Mouse (Mus musculus) erythroblast, embryonic 14.5 days (primary cell): ENCODE results near the gene Dsn1. TPM values are rescaled to one million over a fixed set of nuclear protein-coding genes. Genes with fewer than 3 reads are reported as not detected.

ENCODE experiments used
- H3K27me3 ChIP-seq: 2 replicates; pipeline ENCODE4 v1.6.1; 2012; ENCODE audit warnings: inconsistent platforms; ENCODE audit not compliant: control insufficient read depth
- H3K36me3 ChIP-seq: 2 replicates; pipeline ENCODE4 v1.6.1; 2012; ENCODE audit warnings: mild to moderate bottlenecking, inconsistent platforms; ENCODE audit not compliant: control insufficient read depth
- H3K4me1 ChIP-seq: 2 replicates; pipeline ENCODE4 v1.6.1; 2012; ENCODE audit warnings: inconsistent platforms; ENCODE audit not compliant: control insufficient read depth
- H3K4me3 ChIP-seq: replicated peaks from 2 replicates; pipeline ENCODE3; 2012; ENCODE audit warnings: moderate library complexity, mild to moderate bottlenecking, inconsistent platforms
- H3K9me3 ChIP-seq: 2 replicates; pipeline ENCODE4 v1.6.1; 2012; ENCODE audit warnings: low read length, inconsistent platforms, mixed read lengths; ENCODE audit not compliant: control insufficient read depth
- GATA1 ChIP-seq: IDR thresholded peaks from 2 replicates; pipeline ENCODE4 v1.6.1; 2012; ENCODE audit warnings: low read length, inconsistent platforms, mixed read lengths
- TAL1 ChIP-seq: IDR thresholded peaks from 3 replicates; pipeline ENCODE4 v1.6.1; 2012; ENCODE audit warnings: low read length, inconsistent platforms, mixed read lengths
- polyA plus RNA-seq: library from polyadenylated mRNA; stranded (reverse); fragments of >175 nt; gene quantifications from 2 replicates; pipeline ENCODE4 v1.2.3, GENCODE M21; 2012

Dsn1 gene
- polyA plus RNA-seq, 1 experiment, result 0.79 TPM

DNA sequence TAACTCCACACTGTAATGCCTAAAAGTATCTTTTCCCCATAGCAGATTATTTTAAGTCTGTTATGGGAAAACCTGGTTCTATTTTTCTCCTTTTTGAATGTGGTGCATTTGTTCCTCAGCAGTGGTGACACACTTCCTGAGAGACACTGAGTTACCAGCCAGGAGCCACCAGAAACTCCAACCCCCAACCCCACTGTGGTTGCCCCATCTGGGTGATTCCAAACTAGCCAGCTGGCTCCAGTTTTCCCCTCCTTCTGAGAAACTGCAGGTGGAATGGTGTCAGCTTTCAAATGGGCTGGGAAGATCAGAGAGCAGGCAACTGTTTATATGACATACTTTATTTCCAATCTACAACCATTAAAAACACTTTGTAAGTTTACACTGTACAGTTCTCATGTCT, 3.2 kb upstream of the Dsn1 start:
- Histone ChIP-seq H3K9me3 (no peaks in the 10 kb centered on the region), H3K4me3 (no peak overlapping the region), H3K27me3 (no peaks in the 10 kb centered on the region), H3K4me1 (peaks cover 53% of the 10 kb centered on the region), H3K36me3 (peaks cover 13% of the 10 kb centered on the region)
- no peak for TF ChIP-seq TAL1
- no peak for TF ChIP-seq GATA1

GRCm38 (mm10) chr2:157008509-157008908, 1.6 kb upstream of the Dsn1 start:
- H3K4me3 ChIP-seq, result no peak overlapping the region
- peaks cover 63% of the 10 kb centered on the region for H3K4me1 ChIP-seq
- H3K27me3 ChIP-seq, result no peaks in the 10 kb centered on the region
- peaks cover 25% of the 10 kb centered on the region for H3K36me3 ChIP-seq
- TF ChIP-seq GATA1 (no peak), TAL1 (no peak)
- no peaks in the 10 kb centered on the region for H3K9me3 ChIP-seq

- no peak for TF ChIP-seq TAL1
- TF ChIP-seq GATA1, result no peak
- Histone ChIP-seq H3K4me1 (peaks cover 60% of the 10 kb centered on the region), H3K27me3 (no peaks in the 10 kb centered on the region), H3K9me3 (no peaks in the 10 kb centered on the region), H3K36me3 (peaks cover 37% of the 10 kb centered on the region), H3K4me3 (peak overlapping the region; percentile 85)
Observed at GRCm38 (mm10) chr2:157007234-157007596, 261 bp upstream of the Dsn1 start.

GRCm38 (mm10) chr2:157002321-157002720, 4.6 kb downstream of the Dsn1 start:
- H3K36me3 ChIP-seq, result peaks cover 83% of the 10 kb centered on the region
- no peak for TF ChIP-seq TAL1
- no peak for TF ChIP-seq GATA1
- H3K4me3 ChIP-seq, result no peak overlapping the region
- H3K4me1 ChIP-seq, result peaks cover 35% of the 10 kb centered on the region
- H3K27me3 ChIP-seq, result no peaks in the 10 kb centered on the region
- H3K9me3 ChIP-seq, result no peaks in the 10 kb centered on the region

DNA sequence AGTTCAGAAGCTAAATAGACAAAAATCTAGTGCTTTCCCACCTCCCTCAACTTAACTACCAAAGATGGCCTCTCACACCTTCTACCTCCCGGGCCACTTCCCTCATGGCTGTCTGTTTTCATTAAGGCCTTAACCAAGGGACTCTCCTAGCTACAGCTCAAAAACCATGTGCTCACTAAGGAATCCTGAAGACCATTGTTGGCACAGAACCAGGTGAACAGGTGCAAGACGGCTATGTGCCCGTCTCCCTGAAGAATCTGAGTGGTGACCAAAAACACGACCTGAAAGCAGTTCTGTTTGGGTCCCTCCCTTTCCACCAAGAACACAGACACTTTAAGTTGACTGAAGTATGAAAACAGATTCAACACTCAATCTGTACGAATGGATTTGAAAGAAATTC, 8.7 kb downstream of the Dsn1 start:
- no peaks in the 10 kb centered on the region for H3K9me3 ChIP-seq
- H3K4me3 ChIP-seq, result no peak overlapping the region
- H3K36me3 ChIP-seq, result peaks cover 96% of the 10 kb centered on the region
- no peak for TF ChIP-seq TAL1
- TF ChIP-seq GATA1, result no peak
- H3K27me3 ChIP-seq, result no peaks in the 10 kb centered on the region
- H3K4me1 ChIP-seq, result peaks cover 3% of the 10 kb centered on the region

DNA sequence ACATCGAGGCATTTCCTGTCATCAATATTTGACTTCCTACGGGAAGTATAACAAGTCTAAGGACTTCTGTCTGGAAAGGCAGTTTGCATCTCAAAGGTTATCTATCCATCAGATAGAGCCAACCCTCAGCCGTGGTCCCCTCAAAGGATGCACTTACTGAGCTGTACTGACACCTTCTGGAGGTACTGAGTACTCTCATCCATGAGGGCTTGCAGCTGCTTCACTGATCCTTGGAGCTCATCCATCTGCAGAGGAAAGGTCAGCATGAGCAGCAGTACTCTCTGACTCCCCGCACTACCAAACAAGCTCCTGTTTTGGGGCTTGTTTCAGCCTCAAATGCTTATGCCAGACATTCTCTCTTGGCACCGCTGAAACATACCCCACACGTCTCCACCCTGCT, 10.4 kb downstream of the Dsn1 start:
- peaks cover 10% of the 10 kb centered on the region for H3K4me1 ChIP-seq
- TF ChIP-seq GATA1 (no peak), TAL1 (no peak)
- H3K27me3 ChIP-seq, result no peaks in the 10 kb centered on the region
- no peak overlapping the region for H3K4me3 ChIP-seq
- H3K9me3 ChIP-seq, result no peaks in the 10 kb centered on the region
- peaks cover 91% of the 10 kb centered on the region for H3K36me3 ChIP-seq

- Histone ChIP-seq H3K9me3 (no peaks in the 10 kb centered on the region), H3K27me3 (no peaks in the 10 kb centered on the region), H3K4me1 (peaks cover 46% of the 10 kb centered on the region), H3K36me3 (peaks cover 59% of the 10 kb centered on the region), H3K4me3 (peak within 1 kb of the TSS; percentile 81)
- TF ChIP-seq TAL1 (no peak), GATA1 (no peak)
Observed at GRCm38 (mm10) chr2:156991470-156992319, 15.3 kb downstream of the Dsn1 start, which contains the start of gene Ndrg3. Gene Ndrg3 (minus strand): TSS chr2:156992056.

GRCm38 (mm10) chr2:156990727-156991431, 16.1 kb downstream of the Dsn1 start:
- Histone ChIP-seq H3K4me3 (peak overlapping the region; percentile 81), H3K4me1 (peaks cover 49% of the 10 kb centered on the region)
- peak; percentile 18; the same call in 1 of the 2 replicates for TF ChIP-seq GATA1
- TF ChIP-seq TAL1, result no peak

DNA sequence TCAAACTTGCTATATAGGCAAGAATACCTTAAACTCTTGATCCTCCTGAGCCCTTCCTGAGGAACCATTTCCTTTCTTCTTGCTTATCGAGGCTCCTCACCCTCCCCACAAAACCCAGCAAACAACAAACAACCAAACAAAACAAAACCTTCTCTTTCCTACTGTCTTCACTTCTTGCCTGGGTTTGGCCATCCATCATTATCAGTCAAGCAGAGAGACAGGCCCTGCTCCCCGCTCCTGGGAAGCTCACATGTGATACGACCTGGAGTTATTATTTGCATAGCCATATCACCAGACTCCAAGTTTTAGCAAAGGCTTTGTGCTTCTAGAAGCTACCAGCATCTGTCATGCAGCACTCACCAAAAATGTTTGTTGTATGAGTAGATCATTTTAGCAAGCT, 19.6 kb downstream of the Dsn1 start:
- peaks cover 69% of the 10 kb centered on the region for H3K4me1 ChIP-seq
- TF ChIP-seq GATA1 (no peak), TAL1 (no peak)
- H3K4me3 ChIP-seq, result no peak overlapping the region
- no peaks in the 10 kb centered on the region for H3K27me3 ChIP-seq
- no peaks in the 10 kb centered on the region for H3K9me3 ChIP-seq
- peaks cover 35% of the 10 kb centered on the region for H3K36me3 ChIP-seq

More at GRCm38 (mm10) chr2:156990727-156991431, 16.1 kb downstream of the Dsn1 start:
- H3K36me3 ChIP-seq, result peaks cover 55% of the 10 kb centered on the region
- no peaks in the 10 kb centered on the region for H3K9me3 ChIP-seq
- H3K27me3 ChIP-seq, result no peaks in the 10 kb centered on the region
